Mouse (Mus musculus): ENCODE data around the gene Fut9. TPM values are rescaled to one million over a fixed set of nuclear protein-coding genes. Genes with fewer than 3 reads are reported as not detected.

The Fut9 gene
- polyA plus RNA-seq, 1 experiment from 2014 or later, result 42.1 TPM

- Histone ChIP-seq H3K27me3 (ENCODE audit: control insufficient read depth, insufficient read depth, low read length) (no peaks in the 10 kb centered on the region), H3K9ac (replicated peaks; ENCODE audit: low read depth, low read length) (no peak overlapping the region), H3K4me1 (ENCODE audit: control insufficient read depth, insufficient read depth, low read length) (no peaks in the 10 kb centered on the region), H3K4me2 (ENCODE audit: low read depth, low read length) (no peak overlapping the region), H3K36me3 (ENCODE audit: control insufficient read depth, insufficient read depth, low read length) (no peaks in the 10 kb centered on the region), H3K9me3 (ENCODE audit: control insufficient read depth, low read length) (no peaks in the 10 kb centered on the region), H3K27ac (ENCODE audit: low read depth, low read length) (no peak overlapping the region), H3K4me3 (ENCODE audit: low read depth, low read length) (no peak overlapping the region)
- whole genome bisulfite sequencing, result 93% methylated on average over 4 of the region's 4 CpGs
- ATAC-seq (ENCODE audit: low read depth), result no peak
Measured at GRCm38 (mm10) chr4:25785276-25785675, 14.8 kb downstream of the Fut9 start.

- ATAC-seq (ENCODE audit: low read depth), result peak; percentile 61; the same call in 1 of the 2 replicates
- Histone ChIP-seq H3K9me3 (ENCODE audit: control insufficient read depth, low read length) (no peaks in the 10 kb centered on the region), H3K36me3 (ENCODE audit: control insufficient read depth, insufficient read depth, low read length) (no peaks in the 10 kb centered on the region), H3K27ac (ENCODE audit: low read depth, low read length) (0 out of 2 replicates have a peak overlapping the region, but pooled peaks have one; percentile 10), H3K4me1 (ENCODE audit: control insufficient read depth, insufficient read depth, low read length) (no peaks in the 10 kb centered on the region), H3K27me3 (ENCODE audit: control insufficient read depth, insufficient read depth, low read length) (no peaks in the 10 kb centered on the region), H3K9ac (replicated peaks; ENCODE audit: low read depth, low read length) (no peak overlapping the region), H3K4me2 (ENCODE audit: low read depth, low read length) (no peak overlapping the region), H3K4me3 (ENCODE audit: low read depth, low read length) (no peak overlapping the region)
- WGBS, result 12% methylated on average over 3 of the region's 3 CpGs
Measured at GRCm38 (mm10) chr4:25768657-25769056, 31.4 kb downstream of the Fut9 start.

- no peaks in the 10 kb centered on the region for H3K9me3 ChIP-seq (ENCODE audit: control insufficient read depth, low read length)
- no peaks in the 10 kb centered on the region for H3K27me3 ChIP-seq (ENCODE audit: control insufficient read depth, insufficient read depth, low read length)
- no peak overlapping the region for H3K4me3 ChIP-seq (ENCODE audit: low read depth, low read length)
- ATAC-seq (ENCODE audit: low read depth), result no peak
- H3K36me3 ChIP-seq (ENCODE audit: control insufficient read depth, insufficient read depth, low read length), result no peaks in the 10 kb centered on the region
- H3K27ac ChIP-seq (ENCODE audit: low read depth, low read length), result no peak overlapping the region
- H3K4me1 ChIP-seq (ENCODE audit: control insufficient read depth, insufficient read depth, low read length), result no peaks in the 10 kb centered on the region
- H3K9ac ChIP-seq (replicated peaks; ENCODE audit: low read depth, low read length), result no peak overlapping the region
- no peak overlapping the region for H3K4me2 ChIP-seq (ENCODE audit: low read depth, low read length)
Measured at GRCm38 (mm10) chr4:25763091-25763490, 37.0 kb downstream of the Fut9 start.

- no peak overlapping the region for H3K4me2 ChIP-seq (ENCODE audit: low read depth, low read length)
- no peaks in the 10 kb centered on the region for H3K27me3 ChIP-seq (ENCODE audit: control insufficient read depth, insufficient read depth, low read length)
- no peak overlapping the region for H3K4me3 ChIP-seq (ENCODE audit: low read depth, low read length)
- H3K4me1 ChIP-seq (ENCODE audit: control insufficient read depth, insufficient read depth, low read length), result no peaks in the 10 kb centered on the region
- 63% methylated on average over 4 of the region's 5 CpGs for WGBS
- H3K36me3 ChIP-seq (ENCODE audit: control insufficient read depth, insufficient read depth, low read length), result no peaks in the 10 kb centered on the region
- ATAC-seq (ENCODE audit: low read depth), result no peak
- H3K27ac ChIP-seq (ENCODE audit: low read depth, low read length), result no peak overlapping the region
- H3K9ac ChIP-seq (replicated peaks; ENCODE audit: low read depth, low read length), result no peak overlapping the region
- H3K9me3 ChIP-seq (ENCODE audit: control insufficient read depth, low read length), result no peaks in the 10 kb centered on the region
Measured at GRCm38 (mm10) chr4:25757909-25758548, 42.0 kb downstream of the Fut9 start.

GRCm38 (mm10) chr4:25741553-25741952 lies 58.5 kb downstream of the Fut9 start:
- H3K27me3 ChIP-seq (ENCODE audit: control insufficient read depth, insufficient read depth, low read length), result no peaks in the 10 kb centered on the region
- no peak overlapping the region for H3K9ac ChIP-seq (replicated peaks; ENCODE audit: low read depth, low read length)
- H3K36me3 ChIP-seq (ENCODE audit: control insufficient read depth, insufficient read depth, low read length), result no peaks in the 10 kb centered on the region
- H3K9me3 ChIP-seq (ENCODE audit: control insufficient read depth, low read length), result no peaks in the 10 kb centered on the region
- no peak overlapping the region for H3K27ac ChIP-seq (ENCODE audit: low read depth, low read length)
- H3K4me2 ChIP-seq (ENCODE audit: low read depth, low read length), result no peak overlapping the region
- no peak for ATAC-seq (ENCODE audit: low read depth)
- 47% methylated on average over 5 of the region's 5 CpGs for WGBS
- H3K4me3 ChIP-seq (ENCODE audit: low read depth, low read length), result no peak overlapping the region
- H3K4me1 ChIP-seq (ENCODE audit: control insufficient read depth, insufficient read depth, low read length), result no peaks in the 10 kb centered on the region

- 93% methylated on average over 4 of the region's 4 CpGs for WGBS
- H3K4me1 ChIP-seq (ENCODE audit: control insufficient read depth, insufficient read depth, low read length), result no peaks in the 10 kb centered on the region
- no peak overlapping the region for H3K9ac ChIP-seq (replicated peaks; ENCODE audit: low read depth, low read length)
Measured at GRCm38 (mm10) chr4:25738782-25739181, 61.3 kb downstream of the Fut9 start.

GRCm38 (mm10) chr4:25721576-25721975 lies 78.5 kb downstream of the Fut9 start:
- no peaks in the 10 kb centered on the region for H3K4me1 ChIP-seq (ENCODE audit: control insufficient read depth, insufficient read depth, low read length)
- no peak overlapping the region for H3K27ac ChIP-seq (ENCODE audit: low read depth, low read length)
- no peaks in the 10 kb centered on the region for H3K27me3 ChIP-seq (ENCODE audit: control insufficient read depth, insufficient read depth, low read length)
- no peaks in the 10 kb centered on the region for H3K9me3 ChIP-seq (ENCODE audit: control insufficient read depth, low read length)
- no peak overlapping the region for H3K9ac ChIP-seq (replicated peaks; ENCODE audit: low read depth, low read length)
- H3K36me3 ChIP-seq (ENCODE audit: control insufficient read depth, insufficient read depth, low read length), result no peaks in the 10 kb centered on the region
- no peak for ATAC-seq (ENCODE audit: low read depth)
- H3K4me2 ChIP-seq (ENCODE audit: low read depth, low read length), result no peak overlapping the region
- H3K4me3 ChIP-seq (ENCODE audit: low read depth, low read length), result no peak overlapping the region
- 89% methylated on average over 5 of the region's 5 CpGs for WGBS

More at GRCm38 (mm10) chr4:25738782-25739181, 61.3 kb downstream of the Fut9 start:
- H3K9me3 ChIP-seq (ENCODE audit: control insufficient read depth, low read length), result no peaks in the 10 kb centered on the region
- H3K4me2 ChIP-seq (ENCODE audit: low read depth, low read length), result no peak overlapping the region
- H3K36me3 ChIP-seq (ENCODE audit: control insufficient read depth, insufficient read depth, low read length), result no peaks in the 10 kb centered on the region
- no peak for ATAC-seq (ENCODE audit: low read depth)
- H3K27me3 ChIP-seq (ENCODE audit: control insufficient read depth, insufficient read depth, low read length), result no peaks in the 10 kb centered on the region
- no peak overlapping the region for H3K27ac ChIP-seq (ENCODE audit: low read depth, low read length)
- no peak overlapping the region for H3K4me3 ChIP-seq (ENCODE audit: low read depth, low read length)

GRCm38 (mm10) chr4:25713907-25714306 lies 86.1 kb downstream of the Fut9 start:
- H3K9me3 ChIP-seq (ENCODE audit: control insufficient read depth, low read length), result no peaks in the 10 kb centered on the region
- no peak overlapping the region for H3K9ac ChIP-seq (replicated peaks; ENCODE audit: low read depth, low read length)
- no peaks in the 10 kb centered on the region for H3K36me3 ChIP-seq (ENCODE audit: control insufficient read depth, insufficient read depth, low read length)
- WGBS, result 65% methylated on average over 2 of the region's 2 CpGs
- no peak overlapping the region for H3K4me3 ChIP-seq (ENCODE audit: low read depth, low read length)
- no peak overlapping the region for H3K27ac ChIP-seq (ENCODE audit: low read depth, low read length)
- H3K4me1 ChIP-seq (ENCODE audit: control insufficient read depth, insufficient read depth, low read length), result no peaks in the 10 kb centered on the region
- ATAC-seq (ENCODE audit: low read depth), result no peak; the same call in 1 of the 2 replicates
- no peak overlapping the region for H3K4me2 ChIP-seq (ENCODE audit: low read depth, low read length)
- no peaks in the 10 kb centered on the region for H3K27me3 ChIP-seq (ENCODE audit: control insufficient read depth, insufficient read depth, low read length)

- Histone ChIP-seq H3K4me2 (ENCODE audit: low read depth, low read length) (no peak overlapping the region), H3K27me3 (ENCODE audit: control insufficient read depth, insufficient read depth, low read length) (no peaks in the 10 kb centered on the region)
- WGBS, result 97% methylated on average over 3 of the region's 3 CpGs
Measured at GRCm38 (mm10) chr4:25684976-25685375, 115.1 kb downstream of the Fut9 start.

More at GRCm38 (mm10) chr4:25684976-25685375, 115.1 kb downstream of the Fut9 start:
- no peaks in the 10 kb centered on the region for H3K36me3 ChIP-seq (ENCODE audit: control insufficient read depth, insufficient read depth, low read length)
- H3K9me3 ChIP-seq (ENCODE audit: control insufficient read depth, low read length), result no peaks in the 10 kb centered on the region
- no peaks in the 10 kb centered on the region for H3K4me1 ChIP-seq (ENCODE audit: control insufficient read depth, insufficient read depth, low read length)
- H3K4me3 ChIP-seq (ENCODE audit: low read depth, low read length), result no peak overlapping the region
- H3K27ac ChIP-seq (ENCODE audit: low read depth, low read length), result no peak overlapping the region
- no peak overlapping the region for H3K9ac ChIP-seq (replicated peaks; ENCODE audit: low read depth, low read length)
- ATAC-seq (ENCODE audit: low read depth), result no peak

Data from neural tube, embryonic 14.5 days (tissue).